Mouse (Mus musculus): Measurements from ENCODE around the gene Ctbp1. TPM values are rescaled to one million over a fixed set of nuclear protein-coding genes. Genes with fewer than 3 reads are reported as not detected.

The Ctbp1 gene
- 100 to 1,000 TPM; 278 to 287 TPM for total RNA-seq (2021)
- long read RNA-seq, transcript Ctbp1-211 (10 exons, 2,436 nt): minor isoform, 36 of 431 reads
- long read RNA-seq, transcript Ctbp1-206 (8 exons, 2,091 nt): minor isoform, 6 of 431 reads
- long read RNA-seq, transcript Ctbp1-201 (9 exons, 2,279 nt): major isoform, 71 of 431 reads
- long read RNA-seq, partial matches to known transcripts: 15 of 431 reads
- long read RNA-seq, other reads (novel, unspliced or antisense): 302 of 431 reads

DNA sequence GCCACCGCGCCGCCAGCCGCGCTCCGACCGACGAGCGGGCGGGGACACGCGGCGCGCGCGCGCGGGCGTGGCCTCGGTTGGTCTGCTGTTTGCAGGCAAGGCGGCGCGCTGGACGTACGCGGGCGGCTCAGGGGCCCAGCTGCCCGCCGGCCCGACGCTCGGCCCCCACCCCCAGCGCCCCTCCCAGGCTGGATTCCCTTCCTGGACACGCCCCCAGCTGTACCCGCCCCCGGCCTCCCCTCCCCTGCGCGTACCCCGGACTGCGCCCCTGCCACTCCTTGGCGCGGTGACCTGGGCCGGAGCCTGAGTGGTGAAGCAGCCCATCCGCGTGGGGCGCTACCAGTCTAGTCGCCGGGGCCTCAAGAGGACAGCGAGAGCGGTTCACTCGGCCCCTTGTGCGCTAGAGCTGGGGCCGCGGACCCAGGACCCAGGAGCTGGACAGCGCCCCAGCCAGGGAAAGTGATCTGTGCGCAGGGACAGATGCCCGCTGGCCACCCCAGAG is at the start of gene Ctbp1:
Ctbp1 (minus strand) TSS at position 42 of the 502 bp plus-strand sequence.
- DNase-seq (ENCODE audit: low spot score in 2 of 2): peak; percentile 88 to 94

DNA sequence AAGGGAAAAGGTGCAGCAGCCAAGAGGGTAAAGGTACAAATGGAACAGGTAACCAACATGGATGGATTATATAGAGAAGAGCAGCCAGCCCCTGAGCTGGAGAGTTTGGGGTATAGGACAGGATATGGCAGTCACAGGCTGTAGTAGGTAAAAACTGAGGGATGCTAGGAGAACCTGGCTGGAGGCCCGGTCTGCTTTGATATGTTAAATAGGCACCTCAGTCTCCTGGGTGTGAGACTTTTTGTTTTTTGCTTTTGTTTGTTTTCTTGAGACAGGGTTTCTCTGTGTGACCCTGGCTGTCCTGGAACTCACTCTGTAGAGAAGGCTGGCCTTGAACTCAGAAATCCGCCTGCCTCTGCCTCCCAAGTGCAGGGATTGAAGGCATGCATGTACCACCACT is 49.7 kb upstream of the Ctbp1 start:
- DNase-seq (ENCODE audit: low spot score in 2 of 2): no peak

DNA sequence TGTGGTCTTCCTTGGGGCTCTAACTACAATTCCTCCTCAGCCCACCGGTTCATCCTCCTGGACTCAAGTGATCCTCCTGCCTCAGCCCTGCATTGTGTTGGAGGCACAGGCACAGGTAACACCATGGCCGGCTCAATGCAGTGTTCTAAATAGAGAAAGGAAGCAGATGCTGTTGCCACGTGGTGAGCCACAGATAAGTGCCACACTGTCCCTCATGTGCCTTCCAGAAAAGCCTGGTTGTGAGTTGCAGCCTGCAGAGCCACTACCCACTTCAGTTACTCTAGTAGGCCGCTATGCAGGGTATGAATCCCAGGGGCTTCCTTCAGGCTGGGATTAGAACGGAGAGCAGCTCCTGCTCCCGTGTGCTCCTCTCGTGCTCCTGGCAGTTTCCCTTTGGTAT is 37.4 kb upstream of the Ctbp1 start:
- DNase-seq (ENCODE audit: low spot score in 2 of 2): no peak

DNA sequence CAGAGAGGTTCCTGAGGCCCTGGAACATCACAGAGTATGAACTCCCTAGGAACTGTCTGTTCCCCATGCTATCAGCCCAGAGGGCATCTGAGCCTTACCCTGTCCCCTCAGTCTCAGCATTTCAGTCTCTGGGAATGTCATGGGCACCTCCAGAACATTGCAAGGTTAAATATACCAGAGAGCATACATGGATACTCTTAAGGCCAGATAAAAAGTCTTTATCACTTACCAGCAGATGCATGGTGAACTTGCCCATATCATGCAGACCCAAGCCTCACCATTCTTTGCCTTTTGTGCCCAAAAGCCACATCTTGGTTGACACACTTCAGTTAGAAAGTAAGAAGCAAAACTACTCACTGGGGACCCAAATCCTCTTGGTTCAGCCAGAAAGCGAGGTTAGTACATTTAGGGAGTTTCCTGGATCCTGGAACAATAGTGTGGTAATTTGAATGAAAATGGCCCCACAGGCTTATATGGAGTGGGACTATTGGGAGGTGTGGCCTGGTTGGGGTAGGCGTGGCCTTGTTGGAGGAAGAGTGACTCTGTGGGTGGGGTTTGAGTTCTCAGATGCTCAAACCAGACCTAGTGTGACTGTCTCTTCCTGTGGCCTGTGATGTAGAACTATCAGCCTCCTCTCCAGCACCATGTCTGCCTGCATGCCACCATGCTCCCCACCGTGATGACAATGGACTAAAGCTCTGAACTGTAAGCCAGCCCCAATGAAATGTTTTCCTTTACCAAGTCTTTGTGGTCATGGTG is 36.1 kb upstream of the Ctbp1 start:
- no peak for DNase-seq (ENCODE audit: low spot score in 2 of 2)

DNA sequence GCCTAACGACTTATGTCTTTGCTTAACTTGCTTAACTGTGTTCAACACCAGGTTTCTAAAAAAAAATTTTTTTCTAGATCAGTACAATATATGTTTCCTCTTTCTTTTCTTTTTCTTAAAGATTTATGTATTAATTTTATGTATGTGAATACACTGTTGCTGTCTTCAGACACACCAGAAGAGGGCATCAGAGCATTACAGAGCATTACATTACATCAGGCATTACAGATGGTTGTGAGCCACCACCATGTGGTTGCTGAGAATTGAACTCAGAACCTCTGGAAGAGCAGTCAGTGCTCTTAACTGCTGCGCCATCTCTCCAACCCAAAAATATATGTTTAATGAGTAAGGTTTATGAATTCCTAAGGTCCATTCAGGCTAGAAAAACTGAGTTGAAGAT is 27.0 kb upstream of the Ctbp1 start:
- no peak for DNase-seq (ENCODE audit: low spot score in 2 of 2)

DNA sequence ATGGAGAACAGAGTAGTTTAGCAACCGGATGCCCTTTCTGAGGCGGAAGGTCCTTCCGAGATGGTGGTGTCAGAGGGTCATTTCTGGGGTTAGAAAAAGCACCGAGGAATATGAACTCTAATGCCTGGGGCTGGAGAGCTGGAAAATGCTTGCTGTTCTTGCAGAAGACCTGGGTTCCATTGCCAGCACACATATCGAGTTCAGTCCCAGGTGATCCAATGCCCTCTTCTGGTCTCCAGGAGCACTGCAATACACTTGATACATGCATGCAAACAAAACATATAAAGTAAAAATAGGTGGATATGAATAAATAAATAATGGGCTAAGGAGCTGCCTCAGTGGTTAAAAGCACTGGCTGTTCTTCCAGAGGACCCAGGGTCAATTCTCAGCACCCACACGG is 22.4 kb upstream of the Ctbp1 start:
- DNase-seq (ENCODE audit: low spot score in 2 of 2): no peak

DNA sequence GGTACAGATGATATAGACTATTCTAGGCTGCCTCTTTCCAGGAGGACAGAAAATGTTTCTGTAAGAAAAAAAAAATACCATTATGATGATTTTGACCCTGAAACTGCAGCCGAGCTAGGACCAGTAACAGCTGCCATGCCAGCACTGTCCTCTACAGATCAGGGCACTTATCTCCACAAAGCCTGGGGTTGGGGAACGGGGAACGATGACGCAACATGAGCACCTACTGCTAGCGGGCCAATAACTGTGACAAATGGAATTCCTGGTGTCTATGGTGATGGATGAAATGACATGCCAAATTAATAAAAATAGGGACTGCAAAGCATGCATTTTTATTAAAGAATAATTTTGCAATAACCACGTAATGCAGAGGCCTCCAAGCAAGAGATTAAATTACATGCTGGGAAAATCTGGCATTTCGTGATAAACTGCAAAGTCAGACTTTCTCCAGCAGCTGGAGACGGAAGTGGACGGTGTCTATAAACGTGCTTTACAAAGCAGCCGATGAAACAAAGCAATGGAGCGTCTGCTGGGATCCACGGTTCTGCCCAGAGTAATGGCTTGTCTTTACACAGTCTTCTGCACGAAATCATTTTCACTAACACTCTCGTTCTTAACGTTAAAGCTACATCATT is 19.1 kb upstream of the Ctbp1 start:
- DNase-seq (ENCODE audit: low spot score in 2 of 2): no peak

DNA sequence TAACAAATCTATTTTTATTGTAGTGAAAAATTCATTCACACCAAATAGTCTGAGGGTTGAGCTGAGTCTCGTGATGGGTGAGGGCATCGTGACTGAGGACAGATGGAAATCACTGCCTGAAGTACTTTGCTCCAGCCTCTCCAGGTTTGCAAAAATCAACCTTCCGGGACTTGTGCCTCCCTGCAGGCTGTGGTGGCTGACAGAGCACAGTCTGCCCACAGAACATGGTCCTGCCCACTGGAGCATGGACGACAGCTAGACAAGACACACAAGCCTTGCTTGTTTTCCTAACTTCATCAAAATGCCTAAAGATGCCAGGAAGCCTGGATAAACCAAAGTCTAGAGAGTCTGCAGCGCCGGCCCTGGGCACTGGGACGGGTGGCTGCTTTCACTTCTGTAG is 9.2 kb upstream of the Ctbp1 start:
- no peak for DNase-seq (ENCODE audit: low spot score in 2 of 2)

DNA sequence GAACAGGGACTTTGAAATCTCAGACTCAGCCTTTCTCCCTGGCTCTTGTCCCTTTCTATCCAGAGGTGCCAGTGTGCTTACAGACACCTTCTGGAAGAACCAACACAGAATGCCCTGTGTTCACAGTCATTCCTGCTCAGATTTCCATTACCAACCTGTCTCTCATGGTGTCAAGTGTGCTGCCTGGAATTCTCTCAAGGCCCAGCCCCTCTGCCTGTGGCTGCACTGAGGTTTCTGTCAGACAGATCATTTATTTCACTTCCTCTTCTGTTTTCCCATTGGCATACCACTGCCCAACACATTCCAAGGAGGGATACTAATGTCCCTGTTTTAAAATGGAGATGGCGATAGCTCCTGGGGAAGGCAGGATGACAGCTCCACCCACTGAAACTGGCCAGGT is 6.6 kb upstream of the Ctbp1 start:
- DNase-seq (ENCODE audit: low spot score in 2 of 2): no peak

DNA sequence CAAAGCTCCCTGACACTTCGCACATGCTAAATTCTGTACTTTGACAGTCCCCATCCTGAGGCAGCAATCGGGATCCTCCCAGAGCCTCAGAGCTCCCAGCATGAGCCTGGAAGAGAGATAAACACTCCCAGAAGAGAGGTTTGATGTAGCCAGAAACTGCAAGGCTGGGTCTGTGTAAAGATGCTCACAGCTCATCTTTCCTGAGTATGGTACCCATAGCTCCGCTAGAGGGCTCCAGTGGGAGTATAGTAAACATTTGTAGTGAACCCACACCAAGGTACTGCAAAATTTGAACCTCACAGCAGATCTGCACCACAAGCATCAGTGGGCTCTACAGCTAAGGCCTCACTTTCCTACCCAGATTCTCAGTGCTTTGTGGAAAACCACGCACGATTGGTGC is 4.2 kb upstream of the Ctbp1 start:
- DNase-seq (ENCODE audit: low spot score in 2 of 2): peak; percentile 34 to 44

DNA sequence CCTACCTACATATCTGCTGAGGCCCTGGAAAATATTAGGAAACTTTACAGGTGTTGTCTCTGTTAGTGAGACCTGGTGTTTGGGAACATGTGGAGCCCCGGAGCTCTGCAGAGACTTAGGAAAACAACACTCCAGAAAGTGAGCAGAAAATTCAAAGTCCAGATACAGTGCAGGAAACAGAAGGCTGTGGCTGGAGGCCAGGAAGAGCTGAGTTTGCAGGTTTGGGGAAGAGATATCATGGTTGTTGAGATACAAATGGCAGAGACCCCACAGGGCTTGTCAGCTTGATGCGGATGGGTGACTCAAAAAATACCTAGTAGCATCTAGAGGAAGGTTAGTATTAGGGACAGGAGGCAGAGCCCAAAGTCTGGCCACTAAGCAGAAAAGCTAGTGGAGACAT is 2.5 kb upstream of the Ctbp1 start:
- DNase-seq (ENCODE audit: low spot score in 2 of 2): no peak

DNA sequence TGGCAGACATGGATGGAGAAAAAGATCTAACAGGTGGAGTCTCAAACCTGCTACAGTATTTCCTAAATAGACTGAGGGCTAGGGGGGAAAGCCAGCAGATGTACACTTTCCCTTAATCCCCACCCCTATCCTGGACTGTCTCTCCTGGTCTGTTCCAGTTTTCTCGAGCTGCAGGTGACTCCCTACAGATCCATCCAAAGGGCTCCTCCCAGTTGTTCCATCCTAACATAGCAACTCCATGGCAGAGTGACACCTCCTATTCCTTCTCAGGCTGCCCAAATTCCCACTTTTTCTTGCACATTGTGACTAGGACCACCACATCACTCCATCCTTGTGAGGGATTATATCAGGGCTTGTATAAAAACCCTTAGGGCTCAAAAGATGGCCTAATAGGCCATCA is 960 bp upstream of the Ctbp1 start:
- DNase-seq (ENCODE audit: low spot score in 2 of 2): no peak

DNA sequence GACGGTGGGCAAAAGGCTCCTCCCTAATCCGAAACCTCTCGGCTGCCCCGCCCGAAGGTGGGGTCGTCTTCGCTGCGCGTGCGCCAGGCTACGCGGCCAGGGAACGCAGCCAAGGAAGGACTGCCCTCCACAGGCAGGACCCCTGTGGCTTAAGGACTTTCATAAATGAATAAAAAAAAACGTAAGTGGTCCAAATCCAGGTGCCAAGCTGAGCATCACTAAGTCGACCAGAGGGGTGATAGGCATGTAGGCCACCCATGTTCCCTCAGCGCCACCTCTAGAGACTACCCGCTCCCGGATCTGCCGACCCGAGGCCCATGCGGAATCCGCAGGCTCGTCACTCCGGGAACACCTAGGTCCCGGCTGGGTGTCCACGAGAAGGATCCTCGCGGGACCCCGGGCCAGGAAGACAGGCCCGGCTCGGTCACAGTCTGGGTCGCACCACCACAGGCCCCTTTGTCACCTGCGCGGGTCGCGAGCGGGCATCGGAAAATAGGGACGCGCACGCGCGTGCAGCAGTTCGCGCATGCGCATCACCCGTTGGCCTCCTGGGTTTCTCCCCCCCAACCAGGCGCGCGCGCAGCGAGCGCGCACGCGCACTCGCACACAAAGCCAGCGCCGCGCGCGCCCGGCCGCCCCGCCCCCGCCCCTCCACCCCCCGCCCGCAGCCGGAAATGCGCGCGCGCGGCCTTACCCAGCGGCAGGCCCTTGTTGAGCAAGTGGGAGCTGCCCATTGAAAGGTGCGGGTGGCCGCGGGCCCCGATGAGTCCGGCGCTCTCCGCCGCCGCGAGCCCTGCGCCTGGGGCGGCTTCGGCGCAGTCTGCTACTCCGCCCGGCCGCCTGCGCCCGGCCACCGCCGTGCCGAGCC is 475 bp downstream of the Ctbp1 start:
- peak; percentile 93 to 96 for DNase-seq (ENCODE audit: low spot score in 2 of 2)

DNA sequence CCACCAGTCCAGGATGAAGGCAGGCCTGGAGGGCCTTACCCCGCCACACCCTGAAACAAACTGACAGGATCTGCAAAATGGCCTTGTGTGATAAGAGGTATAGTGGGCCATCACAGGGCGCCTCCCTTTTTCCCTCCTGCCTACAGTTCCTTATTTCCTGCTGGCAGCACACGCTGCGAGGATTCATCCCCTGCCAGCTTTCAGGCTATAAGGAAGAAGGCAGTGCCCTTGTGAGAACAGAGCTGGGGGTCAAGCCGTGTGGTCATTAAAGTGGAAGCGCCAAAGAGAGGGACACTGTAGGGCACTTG is 1.1 kb downstream of the Ctbp1 start:
- peak; percentile 12 to 29 for DNase-seq (ENCODE audit: low spot score in 2 of 2)

DNA sequence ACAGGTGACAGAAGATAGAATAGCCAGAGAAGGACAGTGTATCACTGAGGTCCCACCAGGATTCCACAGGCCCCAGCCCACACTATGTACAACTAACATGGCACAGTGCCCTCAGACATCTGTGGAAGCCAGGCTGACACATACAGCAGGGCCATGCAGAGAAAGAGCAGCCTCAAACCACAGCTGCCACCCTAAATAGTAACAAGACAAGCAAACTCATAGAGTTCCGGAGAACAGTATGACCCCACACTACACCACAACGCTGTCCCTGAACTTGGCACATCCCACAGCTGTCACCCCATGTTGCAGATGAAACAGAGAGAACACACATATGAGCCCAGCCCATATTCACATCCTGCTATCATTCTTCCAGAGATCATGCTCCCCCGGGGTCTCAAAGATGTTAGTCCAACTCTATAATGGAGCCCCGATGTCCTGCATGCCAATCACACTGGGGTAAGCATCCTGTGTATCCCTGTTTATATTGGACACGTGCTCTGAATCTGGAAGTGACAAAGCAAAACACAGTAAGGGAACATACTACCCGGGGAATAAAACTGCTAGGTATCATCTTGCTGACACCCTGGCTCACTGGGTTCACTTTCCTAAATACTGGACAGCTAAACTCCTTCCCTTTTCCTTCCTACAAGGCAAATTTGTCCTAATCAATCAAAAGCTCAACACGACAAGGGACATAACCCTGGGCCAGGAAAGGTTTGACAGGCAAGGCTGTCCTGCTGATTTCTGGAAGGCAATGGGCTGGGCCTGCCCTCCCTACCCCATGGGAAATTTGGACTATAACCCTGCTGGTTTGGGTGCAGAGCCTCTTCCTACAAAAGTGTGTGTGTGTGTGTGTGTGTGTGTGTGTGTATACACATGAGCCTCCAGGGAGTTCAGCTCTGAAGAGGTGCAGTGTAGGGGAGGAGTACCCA is 1.7 kb downstream of the Ctbp1 start:
- DNase-seq (ENCODE audit: low spot score in 2 of 2): peak in 1 of 2 experiments; percentile 33

DNA sequence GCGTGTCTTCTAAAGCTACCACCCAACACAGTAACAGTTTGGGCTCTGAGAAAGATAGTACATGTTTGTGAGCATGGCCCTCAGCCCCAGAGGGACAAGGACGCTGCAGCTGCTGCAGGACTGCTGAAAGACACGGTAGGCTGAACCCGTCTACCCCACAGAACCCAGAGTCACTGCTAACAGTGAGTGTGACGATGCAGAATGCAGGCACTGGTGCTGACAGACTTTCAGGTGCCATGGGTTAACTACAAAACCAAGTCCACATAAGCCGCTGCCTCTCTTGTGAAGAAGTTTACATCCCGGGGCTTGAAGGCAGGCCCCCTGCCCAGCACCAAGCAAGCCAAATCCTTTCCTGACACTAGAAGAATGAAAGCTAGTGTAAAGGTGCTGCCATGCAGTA is 2.6 kb downstream of the Ctbp1 start:
- DNase-seq (ENCODE audit: low spot score in 2 of 2): no peak

DNA sequence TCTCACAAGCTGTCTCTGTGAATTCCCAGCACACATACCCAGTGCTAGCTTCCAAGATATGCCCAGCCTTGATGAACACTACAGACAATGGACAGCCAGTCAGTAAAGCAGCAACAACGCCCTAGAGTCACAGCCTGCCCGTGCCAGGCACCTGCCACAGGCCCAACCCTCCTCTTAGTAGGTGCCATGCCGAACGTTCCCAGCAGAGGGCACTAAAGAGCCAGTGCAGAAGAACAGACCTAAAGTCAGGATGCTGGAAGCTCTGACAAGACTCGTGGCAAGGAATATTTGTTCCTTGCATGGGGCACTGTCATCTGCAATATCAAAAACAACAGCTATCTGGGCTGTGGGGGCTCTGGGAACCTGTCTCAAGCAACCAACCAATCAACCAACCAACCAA is 4.2 kb downstream of the Ctbp1 start:
- DNase-seq (ENCODE audit: low spot score in 2 of 2): peak; percentile 89 to 92

DNA sequence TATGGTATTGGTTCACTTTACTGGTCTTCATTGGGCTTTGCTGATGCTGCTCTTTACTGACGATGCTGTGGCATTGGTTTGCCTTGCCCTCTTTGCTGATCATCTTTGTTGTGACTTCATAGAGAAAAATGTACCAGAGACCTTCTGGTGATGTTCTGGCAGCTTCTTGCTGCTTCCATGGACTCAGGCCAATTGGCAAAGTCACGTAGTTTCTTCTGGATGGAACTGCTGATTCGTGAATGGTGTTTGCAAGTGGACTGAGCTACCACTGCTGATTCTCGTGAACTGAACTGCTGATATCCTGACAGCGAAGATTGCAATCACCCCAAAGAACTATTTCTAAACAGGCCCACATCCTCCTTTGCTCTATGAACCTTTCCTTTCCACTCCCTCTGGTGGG is 20.4 kb downstream of the Ctbp1 start:
- DNase-seq (ENCODE audit: low spot score in 2 of 2): no peak

DNA sequence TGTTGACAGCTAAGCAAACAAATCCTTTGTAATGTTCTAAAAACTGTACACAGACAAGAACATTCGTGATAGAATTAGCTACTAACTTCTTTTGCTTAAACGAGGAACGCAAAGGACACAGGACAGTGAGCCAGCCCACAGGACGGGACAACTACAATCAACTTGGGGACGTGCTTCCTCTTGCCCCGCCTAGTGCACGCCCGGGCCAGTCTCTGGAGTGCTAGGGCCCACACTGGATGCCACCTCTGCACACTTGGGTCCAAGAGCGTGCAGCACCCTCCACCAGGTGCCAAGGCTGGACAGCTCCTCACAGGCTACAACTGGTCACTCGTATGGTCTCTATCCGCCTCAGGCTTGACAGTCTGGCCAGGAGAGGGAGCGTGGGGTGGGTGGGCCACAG is 26.6 kb downstream of the Ctbp1 start:
- no peak for DNase-seq (ENCODE audit: low spot score in 2 of 2)

DNA sequence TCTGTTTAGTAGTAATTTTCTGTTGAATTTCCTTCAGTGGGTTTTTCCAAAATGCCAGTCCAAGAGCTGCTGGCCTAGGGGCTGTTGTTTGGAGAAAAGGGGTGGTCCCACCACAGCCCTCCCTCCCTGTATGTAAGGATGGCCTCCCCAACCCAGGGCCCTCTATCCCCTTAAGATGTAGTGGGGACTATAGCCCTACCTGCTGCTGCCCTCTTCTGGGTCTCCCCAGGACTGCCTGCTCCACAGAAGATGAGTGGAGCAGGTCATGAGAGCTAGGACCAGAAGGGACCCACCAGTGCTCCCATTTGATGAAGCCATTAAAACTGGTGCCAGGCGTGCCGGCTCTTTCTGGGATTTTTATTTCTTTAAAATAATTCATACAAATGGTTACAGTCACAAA is 27.4 kb downstream of the Ctbp1 start:
- DNase-seq (ENCODE audit: low spot score in 2 of 2): peak in 1 of 2 experiments; percentile 42
